Mouse (Mus musculus) left cerebral cortex, adult 6 months (tissue): ENCODE measurements around the gene Ahcy. TPM values are rescaled to one million over a fixed set of nuclear protein-coding genes. Genes with fewer than 3 reads are reported as not detected.

Experiments used
- long read RNA-seq, 2 experiments: library from polyadenylated mRNA; unstranded; transcript quantifications; one replicate each; pipeline ENCODE4 v2.0.0; 2019 to 2020
- polyA plus RNA-seq: library from polyadenylated mRNA; unstranded; fragments of <200 nt; fragmentation: Nextera tagmentation; gene quantifications from 2 replicates; pipeline ENCODE4 v1.2.3, GENCODE M21; 2021

Gene Ahcy
- polyA plus RNA-seq: 21.3 and 27.6 TPM in 2 replicates
- long read RNA-seq, experiment 1, transcript Ahcy-201 (10 exons, 2,543 nt): major isoform, 153 of 177 reads
- long read RNA-seq, experiment 1, partial matches to known transcripts: 15 of 177 reads
- long read RNA-seq, experiment 1, other reads (novel, unspliced or antisense): 9 of 177 reads
- long read RNA-seq, experiment 2, transcript Ahcy-201 (10 exons, 2,543 nt): major isoform, 36 of 50 reads
- long read RNA-seq, experiment 2, partial matches to known transcripts: 14 of 50 reads
- long read RNA-seq, experiment 2, other reads (novel, unspliced or antisense): 0 of 50 reads

GRCm38 (mm10) chr2:155073978-155074765 is at the start of gene Ahcy:
TSS of gene Ahcy (minus strand) at chr2:155074497.

GRCm38 (mm10) chr2:155018251-155018755 is 56.0 kb downstream of the Ahcy start, which contains the start of gene Gm14226:
TSS of gene Gm14226 (plus strand) at chr2:155018266.

Other genes with a start within 250 kb of the Ahcy start
- 74.6 and 80.7 TPM in 2 replicates for gene Eif2s2, start 181.6 kb downstream of the Ahcy start, polyA plus RNA-seq
- not detected in 2 replicates for gene Gm14226, start 56.2 kb downstream of the Ahcy start, polyA plus RNA-seq
- gene Itch, start 59.0 kb upstream of the Ahcy start, polyA plus RNA-seq: 11.7 and 19.2 TPM in 2 replicates
- 655 and 761 TPM in 2 replicates for gene Dynlrb1, start 162.0 kb upstream of the Ahcy start, polyA plus RNA-seq
- 797 and 996 TPM in 2 replicates for gene Map1lc3a, start 201.8 kb upstream of the Ahcy start, polyA plus RNA-seq